Mouse (Mus musculus): ENCODE results near the gene Khdrbs2. TPM values are rescaled to one million over a fixed set of nuclear protein-coding genes. Genes with fewer than 3 reads are reported as not detected.

Khdrbs2 gene
- not detected for total RNA-seq (2022)

DNA sequence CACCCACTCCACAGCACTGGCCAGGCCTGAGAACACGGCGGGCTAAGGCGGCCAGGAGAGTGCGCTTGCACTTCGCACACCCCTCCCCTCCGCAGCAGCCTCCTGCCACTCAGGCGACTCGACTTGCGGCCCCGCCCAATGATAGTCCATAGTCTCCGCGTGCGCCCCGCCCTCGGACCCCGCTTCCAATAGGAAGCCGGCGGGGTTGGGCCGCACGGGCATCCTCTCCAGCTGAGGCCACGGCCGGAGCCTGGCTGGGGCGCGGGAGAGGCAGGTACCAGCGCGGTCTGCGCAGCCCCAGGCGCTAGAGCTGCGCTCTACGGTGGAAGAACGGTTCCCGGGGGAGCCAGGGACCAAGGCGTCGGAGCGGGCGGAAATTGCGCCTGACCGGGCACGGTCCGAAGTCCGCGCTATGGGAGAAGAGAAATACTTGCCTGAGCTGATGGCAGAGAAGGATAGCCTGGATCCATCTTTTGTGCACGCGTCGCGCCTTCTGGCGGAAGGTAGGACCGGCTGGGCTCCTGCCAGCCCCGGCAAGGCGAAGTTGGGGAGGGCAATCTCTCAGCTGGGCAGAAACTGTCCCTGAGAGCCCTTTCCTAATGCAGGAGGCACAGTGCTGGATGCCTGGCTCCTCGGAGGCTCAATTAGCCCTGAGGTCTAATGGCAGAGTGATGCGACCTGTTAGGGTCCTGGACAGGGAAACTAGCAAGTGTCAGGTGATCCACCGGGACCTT lies at the start of gene Khdrbs2:
Khdrbs2 (plus strand) TSS at position 209 of the 734 bp plus-strand sequence.
- peak; percentile 15 for DNase-seq (ENCODE audit: low spot score)

DNA sequence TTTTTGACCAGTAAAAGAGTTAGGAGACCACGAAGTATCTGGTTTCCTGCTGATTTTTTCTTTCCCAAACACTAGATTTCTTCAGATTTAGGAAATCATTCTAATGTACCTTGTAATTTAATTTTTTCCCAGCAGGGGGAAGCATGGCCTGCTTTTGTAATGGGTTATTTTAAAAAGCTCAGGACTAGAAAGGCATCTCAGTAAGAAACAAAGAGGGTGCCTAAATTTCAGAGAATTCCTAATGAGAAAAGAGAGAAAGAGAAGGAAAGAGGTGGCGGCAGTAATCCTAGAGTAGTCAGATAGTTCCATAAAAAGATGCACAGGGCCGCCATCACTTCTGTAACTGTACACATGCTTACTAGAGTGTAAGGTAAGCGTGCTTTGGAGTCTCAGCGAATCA lies 2.1 kb downstream of the Khdrbs2 start:
- DNase-seq (ENCODE audit: low spot score): no peak

DNA sequence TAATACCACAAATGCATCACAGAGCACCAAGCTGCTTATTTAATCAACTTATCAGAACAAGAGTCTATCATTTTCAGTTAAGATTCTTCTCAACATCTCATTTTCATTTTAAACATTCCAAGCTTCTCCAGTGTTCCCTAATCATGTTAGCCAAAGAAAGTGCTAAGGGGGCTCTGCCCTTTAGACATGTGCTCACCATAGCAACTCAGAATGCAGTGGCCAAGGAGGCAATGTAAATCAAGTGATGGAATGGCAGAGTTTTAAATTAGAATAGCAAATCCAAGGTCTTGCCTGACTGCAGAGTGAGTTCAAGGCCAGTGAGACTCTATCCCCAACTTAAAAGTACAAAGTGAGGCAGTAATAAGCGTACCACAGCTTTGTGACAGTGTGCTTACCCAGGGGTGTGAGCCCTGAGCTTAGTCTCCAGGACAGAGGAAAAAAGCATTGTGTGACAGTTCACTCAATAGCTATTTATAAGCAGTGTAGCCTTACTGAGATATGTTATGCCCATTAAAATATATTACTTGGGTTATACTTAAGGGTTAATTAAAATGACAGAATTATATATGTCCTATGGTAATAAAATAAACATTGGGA lies 27.2 kb downstream of the Khdrbs2 start:
- no peak for DNase-seq (ENCODE audit: low spot score)

DNA sequence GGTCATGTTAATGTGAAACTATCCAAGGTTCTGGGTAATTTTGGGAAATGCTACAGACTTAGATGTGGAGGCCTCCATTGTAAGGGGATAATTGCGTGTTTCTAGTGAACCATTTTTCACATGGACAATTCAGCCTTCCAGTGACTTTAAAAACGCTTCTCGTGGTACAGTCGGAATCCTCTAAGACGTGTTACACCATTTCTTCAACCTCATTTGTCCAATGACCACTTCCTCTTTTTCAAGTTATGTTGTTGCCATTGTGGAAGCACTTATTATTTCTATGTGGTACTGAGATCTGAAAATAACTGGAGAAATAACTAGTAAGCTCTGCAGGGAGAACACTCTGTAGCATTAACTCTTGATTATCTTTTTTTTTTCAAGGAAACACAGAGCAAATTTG lies 75.9 kb downstream of the Khdrbs2 start:
- DNase-seq (ENCODE audit: low spot score): no peak

DNA sequence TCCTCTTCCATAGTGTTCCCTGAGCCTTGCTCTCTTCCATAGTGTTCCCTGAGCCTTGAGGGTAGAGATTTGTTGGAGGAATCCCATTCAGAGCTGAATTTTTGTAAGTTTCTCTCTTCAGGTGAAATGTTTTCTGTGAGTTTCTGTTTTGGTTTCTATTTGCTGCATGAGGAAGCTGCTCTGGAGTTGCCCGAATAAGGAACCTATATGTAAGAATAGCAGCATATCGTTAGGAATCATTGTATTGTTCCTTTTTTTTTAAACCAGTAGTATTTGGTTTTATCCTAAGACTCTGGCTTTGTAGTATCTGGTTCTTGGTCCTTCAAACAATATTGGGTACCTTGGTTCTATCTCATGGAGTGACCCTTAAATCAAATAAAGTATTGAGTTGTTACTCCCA lies 77.1 kb downstream of the Khdrbs2 start:
- DNase-seq (ENCODE audit: low spot score): no peak

DNA sequence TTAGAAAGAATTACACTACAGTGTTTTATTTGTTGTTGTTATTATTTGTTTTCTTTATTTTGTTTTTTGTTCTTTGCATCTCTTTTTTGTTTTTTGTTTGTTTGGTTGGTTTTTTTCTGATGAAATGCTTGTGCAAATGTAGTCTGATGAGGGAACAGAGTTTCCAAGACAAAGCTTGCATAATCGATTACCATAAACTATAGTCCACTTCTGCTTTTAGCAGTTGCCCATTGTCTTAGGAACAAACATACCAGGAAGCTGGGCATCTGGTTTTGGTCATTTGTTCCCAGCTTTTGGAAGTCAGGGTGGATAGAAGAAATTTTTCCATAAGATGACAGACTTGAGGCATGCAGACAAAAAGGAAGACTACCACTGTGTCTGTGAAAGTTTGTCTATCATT lies 77.8 kb downstream of the Khdrbs2 start:
- no peak for DNase-seq (ENCODE audit: low spot score)

DNA sequence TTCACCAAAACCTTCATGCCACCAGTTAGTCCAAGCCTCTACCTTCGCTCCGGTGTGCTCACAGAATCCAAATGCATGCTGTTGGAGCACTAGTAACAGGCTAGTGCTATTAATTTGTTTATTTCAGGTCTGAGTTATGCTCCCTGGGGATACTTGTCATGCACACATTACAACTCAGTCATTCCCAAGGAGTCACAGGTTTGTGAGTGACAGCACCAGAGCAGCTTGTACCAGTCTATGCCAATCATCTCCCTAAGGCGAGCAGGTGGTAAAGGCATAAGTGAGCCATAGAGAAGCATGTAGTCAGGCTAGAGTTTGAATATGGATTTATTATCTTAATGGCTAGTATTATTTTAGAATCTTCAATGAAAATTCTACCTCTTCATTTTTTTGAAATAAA lies 86.4 kb downstream of the Khdrbs2 start:
- no peak for DNase-seq (ENCODE audit: low spot score)

DNA sequence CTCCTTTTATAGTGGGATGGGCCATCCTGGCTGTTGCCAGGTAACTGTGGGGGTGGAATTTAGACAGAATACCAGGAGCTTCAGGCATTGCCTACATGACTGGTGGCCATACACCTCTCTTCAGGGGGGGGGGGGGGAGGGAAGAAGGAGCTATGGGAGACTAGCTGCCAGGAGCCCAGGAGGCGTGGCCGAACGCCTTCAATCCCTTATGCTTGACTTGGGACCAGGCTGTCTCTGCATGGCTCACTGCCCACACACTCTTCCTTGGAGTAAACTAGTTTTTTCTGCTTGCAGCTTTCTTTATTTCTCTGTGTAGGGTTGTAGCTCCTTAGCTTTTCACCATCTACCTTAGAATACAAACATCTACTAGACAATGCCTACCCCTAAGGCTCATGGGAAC lies 98.0 kb downstream of the Khdrbs2 start:
- DNase-seq (ENCODE audit: low spot score): no peak

DNA sequence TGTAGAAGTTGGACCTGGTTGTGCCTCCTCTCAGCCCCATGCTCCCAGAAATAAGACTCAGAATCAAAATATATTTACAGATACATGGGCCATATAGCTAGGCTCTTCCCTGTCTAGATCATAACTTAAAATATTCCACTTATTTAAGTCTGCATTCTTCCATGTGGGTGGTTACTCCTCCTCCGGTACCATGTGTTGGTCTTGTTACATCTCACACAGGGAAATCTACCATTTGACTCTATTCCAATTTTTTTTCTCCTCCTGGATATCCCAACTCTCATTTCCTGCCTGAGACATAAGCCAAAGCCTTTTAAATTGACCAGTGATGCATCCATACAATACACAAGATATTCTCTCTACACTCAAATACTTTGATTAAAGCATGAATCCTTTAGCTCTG lies 122.2 kb downstream of the Khdrbs2 start:
- DNase-seq (ENCODE audit: low spot score): no peak

DNA sequence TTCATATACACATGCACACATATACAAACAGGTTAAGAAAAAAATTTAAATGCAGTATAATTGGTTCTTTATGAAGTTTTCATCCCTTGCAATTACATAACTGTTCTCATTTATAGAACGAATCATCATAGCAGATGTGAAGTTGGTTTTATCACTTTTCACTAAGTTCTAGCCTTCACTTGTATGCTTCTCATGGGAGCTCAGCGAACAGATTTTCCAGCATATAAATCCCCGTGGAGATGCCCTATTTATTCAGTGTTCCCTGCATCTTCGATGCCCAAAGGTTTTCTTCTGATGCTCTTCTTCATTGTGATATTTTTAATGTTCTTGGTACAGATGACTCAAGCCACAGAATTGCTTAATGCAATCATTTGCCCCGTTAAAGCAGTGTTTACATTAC lies 128.9 kb downstream of the Khdrbs2 start:
- DNase-seq (ENCODE audit: low spot score): no peak

DNA sequence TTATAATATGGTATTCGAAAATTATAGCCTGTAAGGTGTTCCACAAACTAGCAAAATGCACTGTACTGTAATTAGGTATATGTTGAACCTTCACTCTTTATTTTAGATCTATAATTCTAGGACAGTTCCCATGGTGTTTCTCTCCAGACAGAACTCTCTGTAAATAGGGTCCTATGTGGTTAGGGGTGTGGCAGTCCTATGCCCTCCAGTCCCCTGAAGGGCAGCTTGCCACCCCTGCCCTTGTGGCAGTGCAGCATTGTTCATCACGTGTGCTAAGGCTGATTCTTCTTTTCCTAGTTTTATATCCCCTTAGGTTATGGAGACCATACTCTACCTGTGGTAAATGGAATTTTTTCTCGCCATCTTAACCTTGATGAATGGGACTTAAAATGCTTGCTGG lies 136.6 kb downstream of the Khdrbs2 start:
- DNase-seq (ENCODE audit: low spot score): no peak

DNA sequence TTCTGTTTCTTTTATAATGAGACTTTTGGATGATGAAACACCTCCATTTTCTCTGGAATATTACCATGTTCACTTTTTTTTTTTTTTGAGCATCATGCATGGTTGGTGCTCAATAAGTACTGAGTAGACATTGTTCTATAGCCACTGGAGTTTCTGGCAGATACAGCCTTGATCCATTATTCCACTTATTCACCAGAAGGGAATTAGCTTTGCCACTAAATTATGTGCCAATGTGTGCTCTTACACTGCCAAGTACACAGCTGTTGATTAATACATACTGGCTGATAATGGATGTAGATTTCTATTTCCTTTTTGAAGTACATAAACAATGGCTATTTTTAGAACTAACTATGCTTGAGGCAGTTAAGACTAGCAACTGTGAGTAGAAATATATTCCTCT lies 137.1 kb downstream of the Khdrbs2 start:
- DNase-seq (ENCODE audit: low spot score): no peak

DNA sequence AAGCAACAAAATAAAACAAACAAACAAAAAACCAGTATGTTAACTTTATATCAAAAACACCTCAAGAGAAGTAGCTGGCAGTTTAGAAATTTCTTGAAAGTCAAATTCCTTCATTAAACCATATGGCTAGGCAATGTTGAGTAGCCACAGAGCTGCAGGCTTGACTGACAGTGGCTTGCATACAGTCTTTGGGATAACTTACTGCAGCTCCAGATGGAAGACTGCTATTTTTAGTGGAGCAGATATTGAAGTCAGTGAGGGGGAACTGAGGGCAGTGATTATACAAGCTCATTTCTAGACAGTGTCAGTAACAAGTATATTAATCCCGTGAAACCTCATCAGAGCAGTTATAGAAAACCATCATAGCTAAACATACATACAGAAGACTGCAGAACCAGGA lies 166.6 kb downstream of the Khdrbs2 start:
- no peak for DNase-seq (ENCODE audit: low spot score)

DNA sequence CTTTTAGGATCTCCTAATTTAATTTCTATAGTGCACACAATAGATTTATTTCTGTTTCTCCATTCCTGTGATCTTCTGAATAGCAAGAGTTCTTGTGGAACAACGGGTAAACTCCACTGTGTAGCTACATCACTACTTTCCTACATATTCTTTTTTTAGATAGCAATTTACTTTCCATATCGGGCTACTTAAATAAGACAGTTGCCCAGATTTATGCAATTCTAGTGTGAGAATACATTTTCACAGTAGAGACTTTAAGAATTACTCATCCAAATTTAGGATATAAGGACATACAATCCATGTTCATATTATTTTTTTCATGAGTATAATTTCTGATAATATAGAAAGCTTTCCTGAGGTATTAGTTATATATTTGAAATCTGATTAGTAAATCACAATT lies 175.0 kb downstream of the Khdrbs2 start:
- no peak for DNase-seq (ENCODE audit: low spot score)

DNA sequence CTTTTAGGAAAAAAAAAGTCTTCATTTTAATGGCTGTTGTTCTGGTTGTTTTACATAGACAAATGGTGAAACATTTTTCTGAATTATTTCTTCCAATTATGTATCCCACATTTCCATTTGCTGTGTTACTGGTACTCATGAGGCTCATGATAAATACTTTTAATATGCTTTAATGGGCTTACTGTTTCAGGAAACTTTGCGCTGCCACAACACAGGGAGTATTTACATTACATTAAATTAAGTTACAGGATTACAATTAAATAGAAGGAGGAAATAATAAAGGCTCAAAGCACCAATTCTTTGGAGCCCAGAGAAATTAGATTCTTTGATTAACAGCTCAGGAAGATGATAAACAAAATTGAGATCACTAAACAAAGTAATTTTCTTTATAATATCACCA lies 179.6 kb downstream of the Khdrbs2 start:
- no peak for DNase-seq (ENCODE audit: low spot score)

DNA sequence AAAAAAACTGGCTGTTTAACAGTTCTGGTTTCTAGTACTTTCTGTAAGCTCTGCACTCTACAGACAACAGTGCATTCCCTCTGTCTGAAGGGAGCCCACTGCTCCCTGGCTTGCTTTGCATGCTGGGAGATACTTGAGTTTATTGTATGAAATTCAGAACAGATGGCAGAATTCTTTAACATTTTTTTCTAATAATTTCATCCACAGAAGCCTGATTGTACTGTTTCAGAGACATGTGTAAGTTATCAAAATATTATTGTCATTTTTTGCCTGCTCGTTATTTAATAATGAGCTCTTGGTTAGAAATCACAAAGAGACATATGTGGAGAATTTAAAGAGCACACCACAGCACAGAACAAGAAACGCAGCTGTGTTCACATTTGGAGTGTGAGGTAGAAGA lies 191.0 kb downstream of the Khdrbs2 start:
- DNase-seq (ENCODE audit: low spot score): no peak

DNA sequence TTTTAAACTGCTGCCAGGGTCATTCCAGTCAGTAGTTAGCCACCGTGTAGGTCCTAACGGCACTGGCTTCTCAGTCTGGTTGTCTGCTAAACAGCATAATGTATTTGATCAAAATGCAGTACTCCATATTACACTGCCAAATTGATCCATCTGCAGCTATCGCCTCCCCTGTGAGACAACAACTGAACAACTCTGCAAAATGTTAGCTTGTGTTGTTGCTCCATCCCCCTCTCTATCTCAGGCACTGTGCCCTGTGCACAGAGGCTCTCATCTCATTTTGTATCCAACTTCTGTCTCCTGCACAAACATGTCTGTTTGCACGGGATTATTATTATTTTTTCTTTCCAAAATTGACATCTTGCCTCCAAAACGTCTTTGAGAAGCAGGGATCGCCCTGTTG lies 225.0 kb downstream of the Khdrbs2 start:
- no peak for DNase-seq (ENCODE audit: low spot score)

DNA sequence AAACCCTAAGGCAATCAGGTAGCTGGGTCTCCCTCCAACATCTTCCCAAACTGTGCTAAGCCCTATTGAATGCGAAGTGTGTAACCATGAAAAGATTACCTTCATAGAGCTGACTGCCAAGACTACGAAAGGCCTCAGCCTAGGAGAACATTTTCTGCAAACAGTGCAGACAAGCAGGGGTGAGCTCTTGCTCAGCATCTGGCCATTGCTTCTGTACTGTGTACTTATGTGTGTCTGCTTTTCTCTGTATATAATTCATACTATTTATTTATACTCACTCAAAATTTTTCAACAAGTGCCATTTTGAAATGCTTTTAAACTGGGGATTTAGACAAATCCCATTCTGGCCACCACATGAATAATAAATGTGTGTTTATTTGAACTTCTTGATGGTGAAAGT lies 235.1 kb downstream of the Khdrbs2 start:
- DNase-seq (ENCODE audit: low spot score): no peak

DNA sequence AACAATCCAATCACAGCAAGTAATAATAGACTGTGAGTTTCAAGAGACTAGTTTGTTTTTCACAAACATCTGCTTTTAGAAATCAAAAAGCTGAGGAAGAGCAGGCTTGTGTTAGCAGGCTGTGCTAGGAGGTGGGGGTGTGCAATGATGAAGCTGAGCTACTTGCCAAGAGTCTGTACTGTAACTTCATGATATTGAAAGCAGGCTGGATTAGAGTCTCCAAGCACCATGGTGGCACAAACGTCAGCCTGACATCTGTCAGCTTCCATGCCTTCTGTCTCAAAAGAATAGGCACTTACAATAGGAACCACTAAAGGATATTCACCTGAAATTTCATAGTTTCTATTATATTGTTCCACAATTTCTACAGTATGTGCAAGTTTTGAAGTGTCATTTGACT lies 255.9 kb downstream of the Khdrbs2 start:
- DNase-seq (ENCODE audit: low spot score): no peak

DNA sequence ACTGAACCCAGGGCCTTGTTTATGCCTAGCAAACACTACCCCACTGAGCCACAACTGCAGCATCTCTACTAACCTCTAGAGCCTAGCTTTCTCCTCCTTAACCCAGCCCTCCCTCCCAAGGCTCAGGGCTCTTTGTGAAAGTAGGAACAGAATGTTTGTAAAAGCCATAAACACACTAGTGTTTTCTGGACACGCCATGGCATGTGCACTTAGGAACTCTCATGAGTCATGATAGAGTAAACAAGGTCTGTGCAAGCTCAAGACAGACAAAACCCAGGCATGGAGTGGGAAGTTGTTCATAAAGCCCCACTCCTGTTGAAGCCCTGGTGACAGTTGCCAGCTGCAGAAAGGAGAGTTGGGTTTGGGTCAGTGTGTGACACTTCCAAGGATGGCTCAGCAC lies 257.0 kb downstream of the Khdrbs2 start:
- no peak for DNase-seq (ENCODE audit: low spot score)

DNA sequence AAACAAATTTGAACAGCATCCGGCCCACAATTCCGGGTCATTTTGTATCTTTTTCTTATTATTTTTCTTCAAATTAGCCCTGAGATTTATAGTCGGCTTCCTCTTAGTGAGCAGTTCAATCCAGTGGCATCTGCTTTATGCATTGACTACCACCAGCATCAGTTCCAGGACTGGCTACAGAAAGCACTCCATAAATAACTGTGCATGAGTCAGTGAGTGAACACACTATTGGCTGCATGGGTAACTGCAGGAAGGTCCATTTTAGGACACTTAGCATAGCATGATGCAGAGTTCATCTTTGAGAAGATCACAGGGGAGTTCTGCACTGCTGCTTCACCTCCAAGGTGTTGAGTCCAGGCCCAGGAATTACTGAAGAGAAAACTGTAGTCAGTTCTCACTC lies 258.0 kb downstream of the Khdrbs2 start:
- DNase-seq (ENCODE audit: low spot score): no peak

DNA sequence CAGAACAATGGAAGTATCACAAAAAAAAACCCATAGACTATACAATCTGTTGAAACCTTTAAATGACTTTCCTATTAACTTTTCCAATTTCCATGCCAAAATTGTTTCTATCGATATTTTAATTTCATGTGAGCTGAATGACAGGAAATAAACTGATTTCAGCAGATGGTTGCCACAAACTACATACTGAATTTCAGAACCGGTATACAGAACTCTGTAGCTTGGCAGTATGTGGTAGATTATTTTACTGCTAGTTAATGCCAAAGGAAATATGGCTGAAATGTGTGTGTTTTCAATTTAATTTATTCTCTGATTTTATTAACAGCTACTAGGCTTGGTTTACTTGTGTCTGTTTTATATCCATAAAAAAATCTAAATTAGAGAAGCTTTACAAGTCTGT lies 260.6 kb downstream of the Khdrbs2 start:
- no peak for DNase-seq (ENCODE audit: low spot score)

DNA sequence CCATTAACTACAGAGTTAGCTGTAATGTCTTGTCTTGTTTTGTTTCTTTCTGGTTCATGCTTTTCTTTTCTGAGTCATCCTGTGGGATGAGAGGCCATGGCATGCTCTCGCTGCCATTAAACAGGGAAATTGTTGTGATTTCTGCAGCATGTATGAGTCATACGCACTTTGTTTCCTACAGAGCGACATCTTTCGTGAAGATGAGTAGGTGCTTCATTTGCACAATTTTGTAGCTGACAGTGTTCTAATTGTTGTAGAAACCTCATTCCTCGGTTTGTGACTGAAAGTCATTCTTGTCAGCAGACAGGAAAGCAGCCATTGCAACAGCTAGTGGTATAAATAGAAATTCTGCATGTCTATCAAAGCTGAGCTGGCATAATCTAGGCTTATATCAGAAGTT lies 271.4 kb downstream of the Khdrbs2 start:
- no peak for DNase-seq (ENCODE audit: low spot score)

DNA sequence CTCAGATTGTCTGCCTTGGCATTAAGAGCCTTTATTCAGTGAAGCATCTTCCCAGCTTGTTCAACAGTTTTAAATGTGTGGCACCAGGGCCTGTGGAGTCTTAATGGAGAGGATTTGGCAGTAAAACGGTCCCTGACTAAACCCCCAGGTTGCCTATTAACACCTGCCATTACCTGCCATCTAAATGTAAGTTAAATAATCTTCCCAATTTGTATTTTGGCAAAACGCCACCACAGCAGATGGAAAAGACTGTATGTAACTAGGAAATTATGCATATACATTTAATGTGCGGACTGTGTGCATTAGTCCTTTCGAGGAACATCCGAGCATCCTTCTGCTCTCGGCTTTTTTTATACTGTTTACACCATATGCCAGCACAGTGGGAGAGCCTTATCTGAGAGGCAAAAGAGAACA lies 290.6 kb downstream of the Khdrbs2 start:
- no peak for DNase-seq (ENCODE audit: low spot score)
